Mouse (Mus musculus) bone marrow macrophage, adult 2 months (primary cell): ENCODE measurements around the gene Rps6kc1.

Experiments used
- CTCF ChIP-seq: IDR thresholded peaks from 2 replicates; pipeline ENCODE4 v1.5.1; 2012; ENCODE audit warnings: low read depth, mild to moderate bottlenecking, low read length, moderate library complexity
- POLR2A ChIP-seq: IDR thresholded peaks from 2 replicates; pipeline ENCODE4 v1.6.1; 2012; ENCODE audit warnings: mild to moderate bottlenecking, low read depth, low read length, borderline replicate concordance

- TF ChIP-seq POLR2A = no peak
- no peak for TF ChIP-seq CTCF
These were observed 57.1 kb downstream of the Rps6kc1 start for GRCm38 (mm10) chr1:190854465-190854864.
